Mouse (Mus musculus) kidney, adult 2 months (tissue): ENCODE results near the gene Ankrd27.

Experiments used
- CTCF ChIP-seq: fragments of 200-500 bp; conservative IDR thresholded peaks from 2 replicates; pipeline ENCODE4 v1.5.1; 2011; ENCODE audit warnings: low read depth, mild to moderate bottlenecking, control low read depth, low read length, moderate library complexity, mixed read lengths; ENCODE audit not compliant: insufficient read depth, insufficient read length
- POLR2A ChIP-seq: fragments of 200-500 bp; IDR thresholded peaks from one replicate; pipeline ENCODE4 v1.6.1; 2011; ENCODE audit warnings: low read depth, low read length, control low read depth

GRCm38 (mm10) chr7:35582719-35583118 is 3.3 kb upstream of the Ankrd27 start:
- TF ChIP-seq POLR2A (no peak), CTCF (0 out of 2 replicates have a peak, but pooled peaks have one; percentile 32)
